Mouse (Mus musculus): ENCODE results near the gene Entpd2.

- TF ChIP-seq CTCF (conservative IDR thresholded peaks at IDR 0.05; ENCODE audit: insufficient read depth, insufficient read length, low read depth, low read length) (no peak), POLR2A (IDR thresholded peaks at IDR 0.05; ENCODE audit: low read depth, low read length) (no peak)
Observed at GRCm38 (mm10) chr2:25397010-25397409, 1.3 kb downstream of the Entpd2 start.

All from kidney, adult 2 months (tissue).